33 mouse cellular contexts compared by ENCODE assay signal in the genomic region with DNA sequence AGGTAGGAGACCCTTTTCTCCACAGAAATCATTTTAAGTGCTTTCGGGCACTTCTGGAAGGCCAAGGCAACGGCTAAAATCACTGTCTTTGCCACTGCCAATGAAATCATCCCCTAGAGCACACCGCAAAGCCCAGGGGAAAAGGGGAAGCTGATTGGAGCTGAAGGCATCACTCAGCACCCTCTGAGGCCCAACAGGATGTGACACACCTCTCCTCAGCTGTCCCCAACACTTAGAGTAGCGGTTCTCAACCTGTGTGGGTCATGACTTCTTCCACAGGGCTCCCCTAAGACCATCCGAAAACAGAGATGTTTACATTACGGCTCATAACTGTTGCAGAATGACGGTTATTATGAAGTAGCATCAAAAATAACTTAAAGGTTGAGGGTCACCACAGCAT. TPM values are rescaled to one million over a fixed set of nuclear protein-coding genes. Genes with fewer than 3 reads are reported as not detected.
A peak's percentile ranks its signal among the peaks of the same experiment; 100 is the strongest.
DNase-seq lines count a peak whose midpoint lies in the region; ATAC-seq and TF ChIP-seq lines count a peak whose summit lies in the region.
"Had no signal": no experiment of that assay in that cellular context is flagged by ENCODE, and none has a peak within 500 bp of the region (broad histone marks: within the 10 kb centered on the region; RNA-seq: fewer than 3 reads in every experiment).

No protein-coding gene starts in this region.

- no peaks in the 10 kb centered on the region for H3K27me3 ChIP-seq in heart, embryonic 10.5 days (ENCODE audit: insufficient read depth, poor library complexity, severe bottlenecking)
- peaks cover 13% of the 10 kb centered on the region; the same call in 1 of the 2 replicates for H3K27me3 ChIP-seq in E14TG2a.4 (ENCODE audit: insufficient read depth, low read length)
- H3K27me3 ChIP-seq in splenic B cell, adult 2 months (ENCODE audit: control insufficient read depth, insufficient read depth, low read length, poor library complexity, severe bottlenecking), result no peaks in the 10 kb centered on the region
- H3K27me3 ChIP-seq in forebrain, embryonic 11.5 days (ENCODE audit: control insufficient read depth, insufficient read depth, low read length), result no peaks in the 10 kb centered on the region
- H3K27me3 ChIP-seq: embryonic facial prominence, embryonic 12.5 days; hindbrain, embryonic 12.5 days; intestine, embryonic 15.5 days; limb, embryonic 13.5 days; lung, embryonic 15.5 days; midbrain, embryonic 13.5 days; Patski had no signal

- 68% methylated on average over 7 of the region's 7 CpGs for whole genome bisulfite sequencing in heart, embryonic 10.5 days
- 43% methylated on average over 7 of the region's 7 CpGs for WGBS in macrophage (ENCODE audit: missing documents)
- WGBS in forebrain, embryonic 11.5 days, result 93% methylated on average over 7 of the region's 7 CpGs

- TF ChIP-seq CTCF in E14TG2a.4 (conservative IDR thresholded peaks at IDR 0.05; ENCODE audit: low read length), result no peak

- DNase-seq in heart, embryonic 10.5 days (ENCODE audit: low spot score), result no peak
- DNase-seq in heart, postnatal 4 days, result no peak
- DNase-seq in splenic B cell, adult 2 months (ENCODE audit: low read depth, low spot score), result peak; percentile 72
- DNase-seq in embryo, embryonic 10.5 days (ENCODE audit: low spot score), result no peak
- DNase-seq in forebrain, embryonic 11.5 days (ENCODE audit: low spot score), result no peak
- DNase-seq: adrenal gland, postnatal 36 days; cerebellum, adult 18-20 months; cerebellum, postnatal 14 days; embryo, embryonic 11 days; forebrain, postnatal 0 days; heart, postnatal 14 days; kidney, adult 2 months; kidney, postnatal 36 days; liver, embryonic 13.5 days; retina, postnatal 1 day; right cerebral cortex, postnatal 25 days; thymus, postnatal 14 days had no signal

- ATAC-seq in forebrain, embryonic 11.5 days (replicated peaks; ENCODE audit: low FRiP score), result no peak
- ATAC-seq: CD4-positive, CD25-positive, alpha-beta regulatory T cell, adult 4 months; forebrain, postnatal 0 days; hindbrain, postnatal 0 days; intestine, embryonic 15.5 days; midbrain, embryonic 13.5 days; Patski had no signal

- H3K9me3 ChIP-seq in heart, embryonic 10.5 days, result no peaks in the 10 kb centered on the region
- H3K9me3 ChIP-seq in E14TG2a.4 (ENCODE audit: low read length), result no peaks in the 10 kb centered on the region
- no peaks in the 10 kb centered on the region for H3K9me3 ChIP-seq in forebrain, embryonic 11.5 days (ENCODE audit: control insufficient read depth, low read length)
- H3K9me3 ChIP-seq: embryonic facial prominence, embryonic 12.5 days; hindbrain, embryonic 12.5 days; intestine, embryonic 15.5 days; limb, embryonic 13.5 days; liver, embryonic 13.5 days; lung, embryonic 15.5 days; midbrain, embryonic 13.5 days had no signal

- H3K4me3 ChIP-seq in heart, embryonic 10.5 days, result no peak overlapping the region
- H3K4me3 ChIP-seq in E14TG2a.4 (replicated peaks; ENCODE audit: low read length) (0 out of 2 replicates have a peak overlapping the region, but pooled peaks have one; percentile 10), macrophage (ENCODE audit: inconsistent target) (no peak overlapping the region)
- H3K4me3 ChIP-seq in forebrain, embryonic 11.5 days (ENCODE audit: low read depth, low read length), result no peak overlapping the region
- H3K4me3 ChIP-seq: embryonic facial prominence, embryonic 12.5 days; hindbrain, embryonic 12.5 days; intestine, embryonic 15.5 days; limb, embryonic 13.5 days; liver, embryonic 13.5 days; lung, embryonic 15.5 days; midbrain, embryonic 13.5 days had no signal

- H3K4me2 ChIP-seq in forebrain, embryonic 11.5 days (ENCODE audit: low read depth, low read length, severe bottlenecking), result no peak overlapping the region
- H3K4me2 ChIP-seq: embryonic facial prominence, embryonic 12.5 days; hindbrain, embryonic 12.5 days; intestine, embryonic 15.5 days; limb, embryonic 13.5 days; liver, embryonic 13.5 days; lung, embryonic 15.5 days; midbrain, embryonic 13.5 days had no signal

- 0 out of 2 replicates have a peak overlapping the region, but pooled peaks have one; percentile 10 for H3K27ac ChIP-seq in heart, embryonic 10.5 days
- H3K27ac ChIP-seq in macrophage, result peak overlapping the region; percentile 28; the same call in 1 of the 2 replicates
- no peak overlapping the region for H3K27ac ChIP-seq in forebrain, embryonic 11.5 days (ENCODE audit: low read depth, low read length)
- H3K27ac ChIP-seq: embryonic facial prominence, embryonic 12.5 days; hindbrain, embryonic 12.5 days; hindbrain, postnatal 0 days; intestine, embryonic 15.5 days; limb, embryonic 13.5 days; liver, embryonic 13.5 days; lung, embryonic 15.5 days; midbrain, embryonic 13.5 days had no signal

- peaks cover 38% of the 10 kb centered on the region for H3K4me1 ChIP-seq in heart, embryonic 10.5 days
- peaks cover 61% of the 10 kb centered on the region for H3K4me1 ChIP-seq in E14TG2a.4 (replicated peaks; ENCODE audit: low read depth, low read length)
- H3K4me1 ChIP-seq in forebrain, embryonic 11.5 days (replicated peaks; ENCODE audit: control insufficient read depth, insufficient read depth, low read length), result peaks cover 9% of the 10 kb centered on the region; the same call in 1 of the 2 replicates

- H3K36me3 ChIP-seq in heart, embryonic 10.5 days, result no peaks in the 10 kb centered on the region
- H3K36me3 ChIP-seq in E14TG2a.4 (ENCODE audit: insufficient read depth, low read length) (no peaks in the 10 kb centered on the region), macrophage (ENCODE audit: inconsistent target) (no peaks in the 10 kb centered on the region)
- no peaks in the 10 kb centered on the region for H3K36me3 ChIP-seq in splenic B cell, adult 2 months (ENCODE audit: control insufficient read depth, insufficient read depth, low read length, poor library complexity, severe bottlenecking)
- no peaks in the 10 kb centered on the region for H3K36me3 ChIP-seq in forebrain, embryonic 11.5 days (ENCODE audit: control insufficient read depth, insufficient read depth, low read length)
- H3K36me3 ChIP-seq: embryonic facial prominence, embryonic 12.5 days; hindbrain, embryonic 12.5 days; intestine, embryonic 15.5 days; limb, embryonic 13.5 days; liver, embryonic 13.5 days; lung, embryonic 15.5 days; midbrain, embryonic 13.5 days had no signal

- no peaks in the 10 kb centered on the region for H3K79me2 ChIP-seq in macrophage (ENCODE audit: inconsistent target)

- H3K9ac ChIP-seq in forebrain, embryonic 11.5 days (ENCODE audit: low read length), result no peak overlapping the region
- H3K9ac ChIP-seq: embryonic facial prominence, embryonic 12.5 days; forebrain, postnatal 0 days; hindbrain, embryonic 12.5 days; intestine, embryonic 15.5 days; limb, embryonic 13.5 days; liver, embryonic 13.5 days; lung, embryonic 15.5 days; midbrain, embryonic 13.5 days had no signal

RNA-seq across cellular contexts. Expression of a gene that starts 10.0 kb away (rescaled TPM):
- 30.4 and 45.4 TPM in 2 replicates for polyA plus RNA-seq in heart, embryonic 10.5 days (2016; fragmentation: Nextera tagmentation; extraction: Ambion mirVana)
- 10 to 100 TPM; 18.7 to 20.7 TPM for total RNA-seq in heart, postnatal 4 days (2021)
- total RNA-seq in macrophage (2018; cell fraction: chromatin; rRNA removed), result 100 to 1,000 TPM in 6 of 26 experiments, 10 to 100 TPM in 14, 1 to 10 TPM in 6; 5.0 to 155 (median 36.6) TPM
- total RNA-seq in macrophage (2018; cell fraction: cytosol; rRNA removed), result 100 to 1,000 TPM in 7 of 26 experiments, 10 to 100 TPM in 19; 17.2 to 237 (median 26.6) TPM
- 100 to 1,000 TPM in 8 of 26 experiments, 10 to 100 TPM in 18; 15.6 to 179 (median 63.8) TPM for total RNA-seq in macrophage (2018; cell fraction: nucleus; rRNA removed)
- polyA plus RNA-seq in macrophage (2018), result 6.8 to 16.9 TPM (median 13.4 TPM) in 3 replicates
- polyA plus RNA-seq in forebrain, embryonic 11.5 days (2014; fragmentation: Nextera tagmentation; extraction: Ambion mirVana), result 78.5 and 88.6 TPM in 2 replicates

RNA-seq across cellular contexts. Expression of a gene that starts 51.8 kb away (rescaled TPM):
- polyA plus RNA-seq in heart, embryonic 10.5 days (2016; fragmentation: Nextera tagmentation; extraction: Ambion mirVana), result 0.15 and 0.34 TPM in 2 replicates
- total RNA-seq in heart, postnatal 4 days (2021), result not detected
- 1 to 10 TPM in 1 of 26 experiments, under 1 TPM in 1, not detected in 24; 0.94 to 1.3 TPM for total RNA-seq in macrophage (2018; cell fraction: chromatin; rRNA removed)
- not detected for total RNA-seq in macrophage (2018; cell fraction: cytosol; rRNA removed)
- 1 to 10 TPM in 1 of 26 experiments, under 1 TPM in 2, not detected in 23; 0.40 to 1.6 (median 0.46) TPM for total RNA-seq in macrophage (2018; cell fraction: nucleus; rRNA removed)
- not detected in 3 replicates for polyA plus RNA-seq in macrophage (2018)
- 0.33 and 0.47 TPM in 2 replicates for polyA plus RNA-seq in forebrain, embryonic 11.5 days (2014; fragmentation: Nextera tagmentation; extraction: Ambion mirVana)
- total RNA-seq: forebrain, postnatal 0 days; gastrocnemius, adult 8-10 months; gastrocnemius, postnatal 4 days; heart, adult 8-10 months; hindbrain, postnatal 0 days; left cerebral cortex, postnatal 36 days; megakaryocyte-erythroid progenitor cell, adult 5-6 weeks had no signal
- polyA plus RNA-seq: intestine, embryonic 15.5 days; liver, embryonic 13.5 days had no signal
